Mouse (Mus musculus): ENCODE measurements around the gene Atp9a.
A peak's percentile ranks its signal among the peaks of the same experiment; 100 is the strongest.

The Atp9a gene

DNA sequence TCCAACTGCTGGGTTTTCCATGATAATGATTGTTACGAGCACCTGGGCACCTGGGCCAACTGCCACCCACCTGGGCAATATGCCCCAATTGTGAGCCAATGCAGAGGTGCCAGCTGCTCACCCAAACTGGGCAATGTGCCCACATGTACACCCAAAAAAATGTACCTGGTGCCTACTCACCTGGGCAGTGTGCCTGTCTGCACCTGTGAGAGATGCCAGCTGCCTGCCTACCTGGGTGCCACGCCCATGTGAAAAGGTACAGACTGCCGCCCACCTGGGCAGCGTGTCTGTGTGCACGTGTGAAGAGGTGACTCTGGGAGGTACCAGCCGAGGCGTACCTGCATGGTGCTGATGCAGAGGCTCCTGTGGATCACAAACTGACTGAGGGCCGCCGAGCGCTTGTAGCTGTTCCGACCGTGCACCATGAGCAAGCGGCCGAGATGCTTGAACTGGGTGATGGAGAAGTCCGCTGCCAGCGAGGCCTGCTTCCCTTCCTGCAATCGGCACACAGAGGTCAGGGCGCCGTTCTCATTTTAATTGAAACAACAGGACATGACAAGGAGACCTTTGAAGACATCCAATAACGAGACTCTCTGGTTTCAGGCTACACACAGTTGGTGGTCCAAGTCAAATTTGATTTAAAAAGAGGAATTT is 98.6 kb downstream of the Atp9a start:
- no peak for DNase-seq (ENCODE audit: low spot score in 2 of 2)

DNA sequence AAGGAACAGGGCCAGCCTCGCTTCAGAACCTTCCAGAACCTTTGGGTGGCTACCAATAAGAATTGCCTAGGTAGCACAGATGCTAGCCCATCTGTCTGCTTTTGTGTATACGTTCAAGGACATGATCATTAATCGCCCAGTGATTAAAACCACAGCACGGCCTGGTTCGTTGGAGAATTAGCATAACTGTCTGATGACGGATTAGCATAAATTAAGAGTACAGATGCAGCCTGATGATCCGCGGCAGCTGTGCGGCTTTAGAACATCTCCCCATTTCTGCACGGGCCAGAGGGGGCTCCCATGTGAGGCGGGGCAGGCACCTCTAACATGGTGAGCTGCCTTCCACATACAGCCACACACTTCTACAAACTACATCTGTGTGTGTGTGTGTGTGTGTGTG is 100.0 kb downstream of the Atp9a start:
- DNase-seq (ENCODE audit: low spot score in 2 of 2) = no peak

DNA sequence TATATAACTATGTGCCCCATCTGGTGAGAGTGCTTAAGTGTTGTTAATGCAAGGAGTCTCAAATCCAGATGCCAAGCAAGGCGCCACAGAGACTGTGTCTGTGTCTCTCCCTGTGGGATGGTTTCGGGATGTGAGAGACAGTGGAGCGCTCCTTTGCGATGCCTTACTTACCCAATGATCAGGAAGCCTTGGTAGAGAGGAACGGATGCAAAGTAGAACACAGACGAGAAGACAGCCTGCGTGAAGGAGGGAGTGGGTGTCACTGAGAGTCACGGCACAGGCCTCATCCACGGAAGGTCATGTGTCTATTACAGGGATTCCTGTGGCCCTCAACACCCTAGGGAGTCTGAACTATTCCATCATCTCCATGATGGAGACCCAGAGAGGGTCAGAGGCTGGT is 101.7 kb downstream of the Atp9a start:
- no peak for DNase-seq (ENCODE audit: low spot score in 2 of 2)

DNA sequence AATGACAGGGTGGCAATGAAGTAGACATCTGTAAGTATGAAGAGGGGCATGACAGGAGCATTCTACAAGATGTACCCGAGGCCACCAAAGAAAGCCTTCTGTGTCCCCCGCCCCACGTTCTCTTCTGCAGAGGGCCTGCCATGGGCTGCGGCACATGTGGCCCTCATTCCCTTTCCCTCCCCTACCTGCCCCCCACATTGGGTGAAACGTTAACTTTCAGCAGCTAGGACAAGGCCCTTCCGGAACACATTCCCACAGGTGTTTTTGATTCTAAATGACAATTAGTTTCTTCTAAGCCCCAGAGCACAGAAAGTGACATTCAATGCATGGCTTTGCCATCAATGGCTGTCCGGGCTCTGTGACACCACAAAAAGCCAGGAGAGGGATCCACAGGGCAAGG is 107.3 kb downstream of the Atp9a start:
- no peak for DNase-seq (ENCODE audit: low spot score in 2 of 2)

DNA sequence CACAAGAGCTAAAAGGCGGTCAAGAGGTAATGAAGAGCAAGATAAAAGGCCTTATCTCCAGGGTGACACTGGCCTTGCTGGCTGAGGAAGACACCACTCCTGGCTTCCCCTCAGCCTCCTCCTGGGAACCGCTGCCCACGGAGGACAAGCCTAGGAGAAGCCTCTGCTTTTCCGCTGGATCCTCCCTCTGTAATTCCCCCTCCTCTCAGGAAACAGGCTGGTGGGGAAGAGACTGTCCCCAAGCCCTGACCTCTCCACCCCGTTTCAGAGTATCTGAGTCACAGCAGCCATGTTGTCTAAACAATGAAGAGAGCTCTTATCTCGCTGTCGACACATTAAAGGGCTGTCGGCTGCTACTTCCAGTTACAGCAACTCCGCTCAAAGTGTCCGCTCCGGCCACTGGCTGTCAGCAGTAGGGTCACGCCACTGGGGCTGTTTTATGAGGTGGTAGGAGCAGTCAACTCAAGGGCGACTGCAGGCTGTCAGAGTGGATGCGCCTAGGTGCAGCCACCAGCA is 108.8 kb downstream of the Atp9a start:
- no peak for DNase-seq (ENCODE audit: low spot score in 2 of 2)

DNA sequence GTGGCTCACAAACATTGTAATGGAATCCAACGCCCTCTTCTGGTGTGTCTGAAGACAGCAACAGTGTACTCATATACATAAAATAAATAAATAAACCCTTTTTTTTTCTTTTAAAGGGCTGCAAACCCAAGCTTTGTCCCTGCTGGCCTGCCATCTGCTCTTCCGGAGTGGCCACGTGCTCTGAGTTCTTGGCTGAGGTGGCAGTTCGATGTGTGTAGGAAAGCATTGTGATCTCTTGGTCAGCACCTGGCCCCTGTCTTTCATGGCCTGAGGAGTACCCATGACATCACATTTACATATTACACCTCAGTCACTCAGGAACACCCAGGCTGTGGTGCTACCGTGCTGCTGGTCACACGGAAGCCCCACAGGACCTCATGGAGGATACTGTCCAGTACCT is 109.7 kb downstream of the Atp9a start:
- DNase-seq (ENCODE audit: low spot score in 2 of 2) = no peak

DNA sequence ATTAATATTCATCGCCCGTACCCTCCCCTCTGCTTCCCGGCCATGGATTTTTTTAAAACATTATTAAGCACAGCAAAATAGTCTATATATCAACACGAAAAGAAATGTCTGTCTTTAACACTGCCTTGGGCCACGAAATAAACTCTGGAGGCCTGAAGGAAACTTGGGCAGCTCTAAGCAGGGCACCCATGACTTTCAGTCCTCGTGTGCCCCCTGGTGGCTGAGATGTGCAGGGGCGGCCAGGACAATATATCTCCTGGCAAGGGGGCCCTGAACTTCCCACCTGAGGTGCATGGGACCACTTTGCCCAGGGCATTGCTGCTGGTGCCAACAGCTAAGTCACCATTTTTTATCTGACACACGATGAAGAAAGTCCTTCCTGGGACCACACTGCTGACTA is 113.4 kb downstream of the Atp9a start:
- DNase-seq (ENCODE audit: low spot score in 2 of 2) = peak; percentile 66 to 78

DNA sequence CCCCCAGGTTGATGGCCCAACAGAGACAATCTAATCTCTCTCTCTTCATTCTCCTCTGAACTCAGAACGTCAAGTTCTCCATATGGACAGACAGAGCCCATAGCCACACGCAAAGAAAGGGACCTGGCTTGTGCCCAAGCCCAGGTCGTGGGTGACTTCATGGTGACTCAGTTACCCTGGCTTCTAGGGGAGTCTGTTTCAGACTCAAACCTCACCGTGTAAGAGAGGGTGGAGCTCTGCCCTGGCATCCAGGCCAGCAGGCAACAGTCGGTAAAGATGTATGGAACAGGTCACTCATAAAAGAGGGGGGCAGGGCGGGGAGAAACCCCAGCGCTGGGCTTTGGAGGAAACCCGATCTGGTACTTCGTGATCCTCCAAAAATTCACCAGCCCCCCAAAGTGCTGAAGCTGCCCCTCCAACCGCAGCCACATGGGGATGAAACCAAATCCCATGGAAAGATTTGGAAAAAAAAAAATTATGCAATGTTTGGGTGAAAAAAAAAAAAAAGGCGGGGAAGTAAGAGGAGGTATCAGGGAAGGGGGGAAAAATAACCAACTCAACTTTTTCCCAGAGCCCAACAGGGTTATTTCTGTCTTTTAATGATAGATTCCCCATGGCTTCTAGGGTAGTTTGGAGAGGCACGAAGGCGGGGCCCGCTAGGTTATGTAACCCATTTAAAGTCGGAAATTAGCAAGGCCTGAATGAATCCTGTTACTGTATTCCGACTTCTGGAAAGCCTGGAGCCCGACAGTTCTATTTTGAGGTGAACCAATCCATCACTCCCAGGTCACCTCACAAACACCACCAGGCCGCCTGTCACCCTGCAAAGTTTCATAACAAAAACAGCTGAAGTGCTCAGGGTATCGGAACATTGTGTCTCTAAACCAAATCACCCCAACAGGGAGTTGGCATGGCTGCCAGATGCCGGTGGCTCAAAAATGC is 114.1 kb downstream of the Atp9a start:
- DNase-seq (ENCODE audit: low spot score in 2 of 2) = no peak

DNA sequence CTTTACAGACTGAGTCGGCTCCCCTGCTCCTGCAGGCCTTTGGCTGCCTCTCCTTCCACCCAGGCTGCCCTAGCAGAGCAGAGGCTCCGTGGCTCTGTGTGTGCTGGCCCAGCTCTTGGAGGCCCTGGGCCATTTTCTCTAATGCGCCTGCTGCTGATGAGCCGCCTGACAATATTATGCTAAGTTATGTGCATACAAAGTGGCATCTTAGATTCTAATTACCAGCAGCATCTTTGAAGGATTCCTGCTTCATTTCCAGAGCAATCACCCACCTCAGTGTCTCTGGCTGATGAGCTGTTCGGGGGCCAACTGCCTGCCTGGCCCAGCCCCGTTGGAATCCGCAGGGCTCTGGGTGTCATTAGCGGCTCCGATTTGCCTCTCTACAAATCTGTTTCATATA is 115.8 kb downstream of the Atp9a start:
- no peak for DNase-seq (ENCODE audit: low spot score in 2 of 2)

DNA sequence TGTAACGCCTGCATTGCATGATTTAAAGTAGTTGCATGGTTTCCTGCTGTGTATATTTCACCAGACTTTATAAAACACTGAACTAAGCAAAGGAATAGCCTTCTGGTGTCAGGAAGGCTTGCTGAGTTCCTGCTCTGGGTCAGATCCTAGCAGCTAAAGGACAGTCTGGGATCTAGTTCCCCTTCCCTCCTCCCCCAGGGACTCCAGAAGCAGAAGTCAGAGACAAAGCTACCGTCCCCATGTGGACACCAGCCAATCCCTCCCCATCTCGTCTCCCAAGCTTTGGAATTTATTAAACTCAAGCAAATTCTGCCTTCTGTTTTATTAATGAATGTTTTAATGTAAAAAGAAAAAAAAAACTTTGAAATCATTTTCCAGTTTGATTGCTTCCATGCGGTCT is 117.1 kb downstream of the Atp9a start:
- DNase-seq (ENCODE audit: low spot score in 2 of 2) = no peak

DNA sequence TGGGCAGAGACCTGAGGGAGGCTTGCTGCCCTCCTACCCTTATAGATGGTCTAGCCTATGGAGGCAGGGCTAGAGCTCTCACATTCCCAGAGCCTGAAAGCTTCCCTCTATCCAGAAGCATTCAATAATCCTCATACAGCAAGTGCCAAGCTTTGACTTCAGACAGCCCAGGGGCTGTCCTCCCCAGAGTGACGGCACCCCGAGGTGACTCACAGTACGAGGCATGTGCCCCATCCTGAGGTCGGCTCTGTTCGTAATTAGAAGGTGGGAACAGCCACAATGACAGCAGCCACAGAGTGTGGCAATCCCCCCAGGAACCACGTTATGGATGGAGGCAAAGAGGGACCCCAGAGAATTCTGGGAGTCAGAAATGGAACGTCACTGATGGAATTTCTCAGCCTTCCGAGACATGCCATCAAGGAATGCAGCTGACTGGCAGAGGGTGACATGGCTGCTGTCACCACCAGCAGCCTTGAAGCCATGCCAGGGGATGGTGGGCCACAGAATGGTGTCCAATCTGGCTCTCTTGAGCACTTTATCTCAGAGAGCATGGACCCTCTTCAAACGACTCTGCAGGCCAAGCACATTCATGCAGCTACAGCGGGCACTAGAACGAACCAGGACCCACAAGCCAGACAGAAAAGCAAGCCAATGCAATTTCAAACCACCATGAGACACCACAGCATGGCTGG is 121.0 kb downstream of the Atp9a start:
- no peak for DNase-seq (ENCODE audit: low spot score in 2 of 2)

DNA sequence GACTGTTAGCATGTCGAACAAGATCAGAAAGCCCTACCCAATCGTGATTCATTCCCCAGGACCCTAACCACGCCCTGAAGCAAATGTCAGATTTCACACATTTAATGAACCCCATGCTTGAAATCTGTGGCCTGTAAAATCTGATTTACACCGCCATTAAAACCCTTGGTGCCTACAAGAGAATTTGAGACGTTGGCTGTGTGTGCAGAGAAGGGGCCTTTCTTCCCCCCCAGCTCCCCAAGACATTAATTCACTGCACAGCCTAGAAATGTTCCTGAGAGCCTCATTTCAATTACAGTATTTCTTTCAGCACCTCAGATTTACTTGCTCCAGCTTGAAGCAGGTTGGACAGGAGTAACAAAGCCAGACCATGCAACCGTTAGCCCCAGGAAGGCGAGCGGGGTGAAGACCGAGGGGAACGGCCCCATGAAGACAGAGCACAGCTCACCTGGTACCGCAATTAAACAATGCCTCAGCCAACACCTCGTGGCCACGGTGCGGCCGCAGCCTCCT is 123.9 kb downstream of the Atp9a start:
- DNase-seq (ENCODE audit: low spot score in 2 of 2) = no peak

DNA sequence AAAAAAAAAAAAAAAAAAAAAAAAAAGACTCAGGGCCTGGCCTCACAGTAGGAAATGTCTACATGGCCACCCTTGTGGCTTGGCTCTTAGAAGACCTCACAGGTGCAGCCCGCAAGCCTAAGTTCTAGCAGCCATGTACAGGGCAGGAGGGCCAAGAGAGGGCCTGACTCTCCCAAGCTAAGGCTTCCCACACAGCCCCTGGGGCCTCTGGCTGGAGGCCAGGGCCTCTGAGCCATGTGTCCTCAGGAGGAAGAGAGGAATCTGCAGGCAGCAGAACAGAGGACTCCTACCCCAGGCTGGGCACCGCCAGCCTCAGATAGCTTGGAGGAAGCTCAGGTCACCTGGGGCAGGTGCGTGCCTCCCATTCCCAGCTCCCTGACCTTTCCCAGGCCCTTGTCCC is 127.0 kb downstream of the Atp9a start:
- DNase-seq (ENCODE audit: low spot score in 2 of 2) = no peak

DNA sequence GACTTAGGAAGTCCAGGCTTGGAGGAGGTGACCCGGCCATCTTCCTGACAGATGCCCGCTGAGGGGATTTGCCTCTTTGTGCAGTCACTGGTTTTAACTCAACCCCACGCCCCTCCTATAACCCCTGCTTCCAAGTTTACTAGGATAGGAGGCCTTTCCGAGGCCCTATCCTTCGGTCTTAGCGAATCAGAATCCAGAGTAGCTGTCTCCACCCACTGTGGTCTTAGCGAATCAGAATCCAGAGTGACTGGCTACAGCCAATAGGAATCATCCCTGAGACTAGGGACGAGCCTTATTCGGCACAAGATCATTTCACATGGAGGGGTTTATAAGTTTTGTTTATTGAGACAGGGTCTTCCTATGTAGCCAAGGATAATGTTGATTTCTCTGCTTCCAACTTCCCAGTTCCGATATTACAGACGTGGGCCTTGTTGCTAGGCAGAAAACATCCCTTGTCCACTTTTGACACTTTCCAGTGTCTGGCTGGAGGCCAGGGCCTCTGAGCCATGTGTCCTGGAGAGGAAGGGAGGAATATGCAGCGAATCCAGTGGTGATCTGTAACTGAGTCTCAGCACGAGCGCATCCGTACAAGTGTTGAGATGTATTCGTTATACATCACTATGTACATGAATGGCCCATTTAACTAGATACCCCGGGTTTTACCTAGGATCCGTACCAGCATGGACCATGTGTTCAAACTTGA is 127.9 kb downstream of the Atp9a start:
- no peak for DNase-seq (ENCODE audit: low spot score in 2 of 2)

DNA sequence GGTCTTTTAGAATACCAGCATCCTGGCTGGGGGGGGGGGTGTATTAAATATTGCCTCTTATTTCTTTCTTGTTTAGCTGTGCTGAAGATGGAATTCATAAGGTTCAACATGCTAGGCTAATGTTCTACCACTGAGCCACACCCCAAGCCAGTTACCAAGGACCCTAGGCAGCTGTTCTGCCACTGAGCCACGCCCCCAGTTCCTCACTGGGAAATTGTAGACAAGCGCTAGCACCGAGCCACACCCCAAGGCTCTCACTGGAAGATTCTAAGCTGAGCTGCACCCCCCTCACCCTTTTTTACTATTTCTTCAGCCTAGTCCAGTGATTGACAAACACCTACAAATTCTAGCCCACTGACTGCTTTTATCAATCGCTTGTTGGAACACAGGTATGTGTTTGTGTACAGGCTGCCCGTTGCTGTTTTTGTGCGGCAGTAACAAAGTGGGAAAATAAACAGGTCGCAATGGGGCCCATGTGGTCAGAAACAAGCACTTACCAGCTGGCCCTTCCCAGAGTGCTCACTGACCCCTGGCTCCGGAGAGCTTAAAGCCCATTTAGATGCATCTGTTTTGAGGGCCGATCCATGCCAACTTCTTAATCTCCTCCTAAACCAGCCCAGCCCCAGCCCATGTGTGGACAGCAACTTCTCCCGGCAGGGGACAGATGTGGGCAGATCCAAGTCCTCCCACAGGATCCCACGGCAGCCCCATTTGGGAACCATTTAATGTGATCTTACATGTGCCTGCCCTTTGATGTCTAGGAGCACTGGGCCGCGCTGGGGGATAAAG is 128.9 kb downstream of the Atp9a start:
- no peak for DNase-seq (ENCODE audit: low spot score in 2 of 2)

DNA sequence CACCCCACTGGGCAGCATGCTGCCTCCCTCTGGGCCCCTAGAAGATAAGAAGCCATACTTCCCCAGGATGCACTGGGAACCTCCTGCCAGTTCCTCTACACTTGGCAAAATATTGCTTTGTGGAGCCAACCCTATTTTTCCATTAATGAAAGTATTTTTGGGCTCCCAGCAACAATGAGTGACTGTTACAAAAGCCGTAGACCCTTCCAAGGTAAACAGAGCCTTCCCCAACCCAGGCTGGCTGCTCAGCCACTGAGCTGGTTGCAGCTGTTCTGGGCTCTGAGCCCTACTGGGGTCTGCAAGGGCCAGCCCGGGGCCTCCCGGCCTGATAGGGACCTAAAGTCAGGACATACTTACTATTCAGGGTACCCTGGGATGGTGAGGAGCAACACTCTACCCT is 131.3 kb downstream of the Atp9a start:
- DNase-seq (ENCODE audit: low spot score in 2 of 2) = no peak

DNA sequence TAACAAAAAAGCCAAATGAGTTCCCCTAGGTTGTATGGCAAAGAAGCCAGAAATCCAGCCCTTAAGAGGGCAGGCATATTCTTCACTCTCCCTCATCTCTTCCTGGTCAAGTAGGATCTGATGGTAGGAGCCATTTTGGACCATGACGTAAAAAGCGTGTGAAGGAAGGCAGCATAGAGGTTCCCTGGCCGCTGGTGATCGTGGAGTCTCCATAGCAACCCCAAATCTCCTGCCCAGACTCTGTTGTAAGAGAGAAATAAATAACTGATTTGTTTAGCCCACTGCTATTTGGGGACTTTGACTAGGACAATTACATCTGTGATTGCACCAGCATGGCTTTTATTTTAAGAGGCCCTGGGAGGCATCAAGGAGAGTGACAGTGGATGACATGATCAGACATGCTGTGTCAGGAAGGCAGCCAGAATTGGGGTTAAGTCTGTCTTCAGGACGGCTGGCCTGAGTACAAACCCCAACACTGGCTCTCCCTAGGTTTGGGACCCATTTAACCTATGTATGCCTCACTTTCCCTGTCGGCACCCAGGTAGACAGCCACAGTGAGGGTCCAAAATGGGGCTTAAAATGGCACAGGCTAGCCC is 132.5 kb downstream of the Atp9a start:
- no peak for DNase-seq (ENCODE audit: low spot score in 2 of 2)

DNA sequence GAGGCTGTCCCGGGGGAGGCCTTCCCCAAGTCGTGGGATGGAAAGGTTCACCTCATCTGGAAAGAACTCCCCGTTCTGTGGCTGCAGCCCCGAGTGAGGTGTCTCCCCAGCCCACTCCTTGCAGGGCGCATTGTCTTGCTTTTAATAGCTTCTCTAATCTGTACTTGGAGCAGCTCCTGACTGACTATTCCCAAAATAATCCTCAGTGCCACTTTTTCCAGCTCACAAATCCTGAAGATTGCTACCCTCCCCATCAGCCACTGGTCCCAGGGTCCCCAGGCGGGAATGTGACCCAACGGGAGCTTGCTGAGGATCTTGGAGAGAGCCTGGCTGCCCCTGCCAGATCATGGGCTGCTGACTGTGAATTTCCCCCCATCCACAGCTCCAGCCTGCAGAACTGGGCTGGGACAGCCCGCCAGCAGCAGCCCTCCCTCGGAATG is 134.1 kb downstream of the Atp9a start:
- no peak for DNase-seq (ENCODE audit: low spot score in 2 of 2)

DNA sequence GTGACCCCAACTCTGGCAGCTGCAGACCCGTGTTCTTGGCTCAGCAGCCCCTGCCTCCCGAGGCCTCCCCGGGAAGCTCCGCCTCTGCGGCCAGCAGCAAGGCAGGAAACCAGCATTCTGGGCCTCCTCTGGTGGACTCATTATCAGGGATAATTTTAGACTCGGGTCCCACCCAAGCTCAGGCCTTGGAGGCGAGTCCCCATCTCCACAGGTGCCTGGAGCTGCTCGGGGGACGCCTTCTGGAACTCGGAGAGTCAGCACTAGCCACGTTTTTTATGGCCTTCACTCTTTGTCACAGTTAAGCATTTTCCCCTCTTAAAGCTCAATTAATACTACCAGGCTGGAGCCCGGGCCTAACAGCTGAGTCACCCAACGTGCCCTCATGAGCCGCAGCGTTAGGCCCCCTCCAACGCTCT is 137.5 kb downstream of the Atp9a start:
- peak in 1 of 2 experiments; percentile 15 for DNase-seq (ENCODE audit: low spot score in 2 of 2)

DNA sequence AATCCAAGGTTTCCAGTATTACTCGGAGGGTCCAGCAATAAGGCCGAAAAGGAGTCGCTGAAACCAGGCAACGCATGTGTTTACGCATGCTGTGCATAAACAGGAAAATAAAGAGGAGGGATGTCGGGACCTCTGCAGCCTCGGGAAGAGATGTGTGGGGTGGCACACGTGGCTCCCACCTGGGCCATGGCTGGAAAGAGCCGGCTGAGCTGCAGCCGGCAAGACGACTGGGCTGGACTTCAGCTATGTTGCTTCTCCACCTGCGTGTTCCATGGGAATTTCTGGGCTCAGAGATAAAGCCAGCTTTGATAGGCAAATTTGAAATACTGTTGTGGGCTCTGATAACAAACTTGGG is 139.8 kb downstream of the Atp9a start:
- DNase-seq (ENCODE audit: low spot score in 2 of 2) = no peak
